ENCODE assay signal across 8 mouse cellular contexts in genomic region chr4:117270278-117270677, GRCm38 (mm10). TPM values are rescaled to one million over a fixed set of nuclear protein-coding genes. Genes with fewer than 3 reads are reported as not detected.
DNase-seq lines count a peak whose midpoint lies in the region; ATAC-seq lines count a peak whose summit lies in the region.

No protein-coding gene starts in this region.

- no peak overlapping the region for H3K9ac ChIP-seq in limb, embryonic 12.5 days (replicated peaks)
- H3K9ac ChIP-seq in midbrain, embryonic 14.5 days (replicated peaks; ENCODE audit: low read length) = no peak overlapping the region

- ATAC-seq in common myeloid progenitor, adult 5-6 weeks (replicated peaks; ENCODE audit: low read depth, poor library complexity, severe bottlenecking) = peak; percentile 71
- 0 out of 2 replicates have a peak, but pooled peaks have one; percentile 1 for ATAC-seq in limb, embryonic 12.5 days (ENCODE audit: insufficient number of reproducible peaks, insufficient read depth, low FRiP score, low TSS enrichment, low read depth)
- peak; percentile 18; the same call in 1 of the 2 replicates for ATAC-seq in midbrain, embryonic 14.5 days (ENCODE audit: low FRiP score, low TSS enrichment)

- DNase-seq in heart, adult 11 months = peak; percentile 92
- no peak for DNase-seq in heart, postnatal 25 days (ENCODE audit: low spot score)
- DNase-seq in gastrocnemius, adult 8-10 months (ENCODE audit: low spot score in 2 of 2) = peak; percentile 50 to 52
- peak; percentile 82 for DNase-seq in kidney, adult 18-20 months
- peak; percentile 93 for DNase-seq in midbrain, embryonic 14.5 days
- DNase-seq in spleen, adult 18-20 months = peak; percentile 44 to 72

- 12% methylated on average over 6 of the region's 6 CpGs for WGBS in limb, embryonic 12.5 days
- WGBS in midbrain, embryonic 14.5 days = 13% methylated on average over 6 of the region's 6 CpGs

- no peak overlapping the region for H3K4me3 ChIP-seq in limb, embryonic 12.5 days (replicated peaks)
- no peak overlapping the region for H3K4me3 ChIP-seq in midbrain, embryonic 14.5 days (replicated peaks; ENCODE audit: low read depth, low read length)

- H3K4me2 ChIP-seq in limb, embryonic 12.5 days = no peak overlapping the region
- no peak overlapping the region for H3K4me2 ChIP-seq in midbrain, embryonic 14.5 days (ENCODE audit: low read length)

- peak overlapping the region; percentile 20; the same call in 1 of the 2 replicates for H3K27ac ChIP-seq in limb, embryonic 12.5 days
- H3K27ac ChIP-seq in midbrain, embryonic 14.5 days (replicated peaks; ENCODE audit: low read depth, low read length) = no peak overlapping the region

- intact Hi-C loops in heart, postnatal 25 days (cut with DNase I) = loop anchor here (1.0 to 2.0 kb wide), 3 partner anchors 77 to 407 kb away; no protein-coding TSS in a partner anchor

- H3K9me3 ChIP-seq in limb, embryonic 12.5 days = peaks cover 12% of the 10 kb centered on the region
- peaks cover 6% of the 10 kb centered on the region for H3K9me3 ChIP-seq in midbrain, embryonic 14.5 days (ENCODE audit: control insufficient read depth, low read length)

- no peaks in the 10 kb centered on the region for H3K27me3 ChIP-seq in limb, embryonic 12.5 days
- H3K27me3 ChIP-seq in midbrain, embryonic 14.5 days (ENCODE audit: control insufficient read depth, insufficient read depth, low read length) = peaks cover 23% of the 10 kb centered on the region; the same call in 1 of the 2 replicates

- H3K4me1 ChIP-seq in limb, embryonic 12.5 days (replicated peaks) = peaks cover 26% of the 10 kb centered on the region
- peaks cover 10% of the 10 kb centered on the region for H3K4me1 ChIP-seq in midbrain, embryonic 14.5 days (ENCODE audit: control insufficient read depth, insufficient read depth, low read length)

- H3K36me3 ChIP-seq in limb, embryonic 12.5 days = peaks cover 51% of the 10 kb centered on the region
- peaks cover 30% of the 10 kb centered on the region for H3K36me3 ChIP-seq in midbrain, embryonic 14.5 days (ENCODE audit: control insufficient read depth, insufficient read depth, low read length)

RNA-seq across cellular contexts. Expression of gene Armh1, which starts 18.4 kb away (rescaled TPM):
- not detected for total RNA-seq in heart, postnatal 25 days (2021)
- not detected in 2 replicates for total RNA-seq in common myeloid progenitor, adult 5-6 weeks (2017)
- not detected for total RNA-seq in gastrocnemius, adult 8-10 months (2022)
- polyA plus RNA-seq in limb, embryonic 12.5 days (2016; fragmentation: Nextera tagmentation; extraction: Ambion mirVana) = 0.26 and 0.65 TPM in 2 replicates
- 0.54 and 0.73 TPM in 2 replicates for polyA plus RNA-seq in midbrain, embryonic 14.5 days (2014; fragmentation: Nextera tagmentation; extraction: Ambion mirVana)

RNA-seq across cellular contexts. Expression of gene Tmem53, which starts 18.5 kb away (rescaled TPM):
- total RNA-seq in heart, postnatal 25 days (2021) = 10 to 100 TPM; 23.8 to 30.3 TPM
- not detected in 2 replicates for total RNA-seq in common myeloid progenitor, adult 5-6 weeks (2017)
- 1 to 10 TPM; 3.1 to 5.9 (median 4.6) TPM for total RNA-seq in gastrocnemius, adult 8-10 months (2022)
- polyA plus RNA-seq in limb, embryonic 12.5 days (2016; fragmentation: Nextera tagmentation; extraction: Ambion mirVana) = 8.8 and 11.0 TPM in 2 replicates
- polyA plus RNA-seq in midbrain, embryonic 14.5 days (2014; fragmentation: Nextera tagmentation; extraction: Ambion mirVana) = 9.1 and 12.2 TPM in 2 replicates

Comparison
In these comparisons a context has a peak if more than half of its experiments do, and no peak if none do; other contexts are left out.
1. ATAC-seq: peak in every context shown above with its lines; median percentile 71 in common myeloid progenitor, adult 5-6 weeks; 18 in midbrain, embryonic 14.5 days; 1 in limb, embryonic 12.5 days.